Mouse (Mus musculus): Measurements from ENCODE around the gene Psme2.

DNA sequence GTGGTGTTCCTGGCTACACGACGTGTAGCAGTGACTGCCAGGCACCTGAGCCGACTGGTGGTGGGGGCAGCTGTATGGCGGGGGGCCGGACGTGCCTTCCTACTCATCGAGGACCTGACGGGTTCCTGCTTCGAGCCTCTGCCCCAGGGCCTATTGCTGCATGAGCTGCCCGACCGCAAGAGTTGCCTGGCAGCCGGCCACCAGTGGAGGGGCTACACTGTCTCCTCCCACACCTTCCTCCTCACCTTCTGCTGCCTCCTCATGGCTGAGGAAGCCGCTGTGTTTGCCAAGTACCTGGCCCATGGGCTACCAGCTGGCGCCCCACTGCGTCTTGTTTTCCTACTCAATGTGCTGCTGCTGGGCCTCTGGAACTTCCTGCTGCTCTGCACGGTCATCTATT lies 14.5 kb downstream of the Psme2 start:
- TF ChIP-seq POLR2A (IDR thresholded peaks at IDR 0.05; ENCODE audit: borderline replicate concordance, extremely low read depth, low read depth, low read length) (no peak), CTCF (IDR thresholded peaks at IDR 0.05; ENCODE audit: insufficient read depth, low read length) (no peak)
